Mouse (Mus musculus) MEL (cell line): ENCODE data around the gene Cyb561d1.

Experiments
- CTCF ChIP-seq, 3 experiments: IDR thresholded peaks in 2 of 3; conservative IDR thresholded peaks in 1 of 3; 2 replicates each; pipeline ENCODE4 v1.5.1; 2011 to 2012; ENCODE audit warnings: low read length in 3 of 3, low read depth in 2 of 3, mild to moderate bottlenecking in 2 of 3, improper control_type of control experiment in 1 of 3, inconsistent platforms in 1 of 3, mixed read lengths in 1 of 3, moderate library complexity in 1 of 3; ENCODE audit not compliant: control insufficient read depth in 1 of 3, insufficient read depth in 1 of 3, poor library complexity in 1 of 3, severe bottlenecking in 1 of 3
- E2F4 ChIP-seq: IDR thresholded peaks from 2 replicates; pipeline ENCODE4 v1.6.1; 2011; ENCODE audit warnings: low read depth, low read length, improper control_type of control experiment, borderline replicate concordance
- EP300 ChIP-seq, 2 experiments: IDR thresholded peaks; 2 replicates each; pipeline ENCODE4 v1.6.1; 2011; ENCODE audit warnings: improper control_type of control experiment in 2 of 2, low read length in 2 of 2, low read depth in 1 of 2, mild to moderate bottlenecking in 1 of 2
- GATA1 ChIP-seq: IDR thresholded peaks from 2 replicates; pipeline ENCODE4 v1.6.1; 2011; ENCODE audit warnings: low read depth, low read length, improper control_type of control experiment
- HCFC1 ChIP-seq: IDR thresholded peaks from 2 replicates; pipeline ENCODE4 v1.6.1; 2012; ENCODE audit warnings: low read depth, mild to moderate bottlenecking, inconsistent platforms, low read length, improper control_type of control experiment, moderate library complexity
- KAT2A ChIP-seq: conservative IDR thresholded peaks from 2 replicates; pipeline ENCODE4 v1.6.1; 2012; ENCODE audit warnings: low read depth, low read length, improper control_type of control experiment, inconsistent platforms
- MAFK ChIP-seq: IDR thresholded peaks from 2 replicates; pipeline ENCODE4 v1.6.1; 2011; ENCODE audit warnings: low read depth, mild to moderate bottlenecking, low read length, improper control_type of control experiment, borderline replicate concordance
- MAX ChIP-seq: IDR thresholded peaks from 2 replicates; pipeline ENCODE4 v1.6.1; 2011; ENCODE audit warnings: low read length, improper control_type of control experiment
- POLR2A ChIP-seq, 2 experiments: IDR thresholded peaks; 2 replicates each; pipeline ENCODE4 v1.6.1; 2011 to 2012; ENCODE audit warnings: low read length in 2 of 2, mild to moderate bottlenecking in 2 of 2, control low read depth in 1 of 2, improper control_type of control experiment in 1 of 2, low read depth in 1 of 2, moderate library complexity in 1 of 2; ENCODE audit not compliant: control insufficient read depth in 1 of 2, insufficient read depth in 1 of 2, poor library complexity in 1 of 2
- SIN3A ChIP-seq: IDR thresholded peaks from 2 replicates; pipeline ENCODE4 v1.6.1; 2012; ENCODE audit warnings: low read length, improper control_type of control experiment, inconsistent platforms
- USF2 ChIP-seq, 2 experiments: IDR thresholded peaks; 2 replicates each; pipeline ENCODE4 v1.6.1; 2011 to 2012; ENCODE audit warnings: improper control_type of control experiment in 2 of 2, low read length in 2 of 2, borderline replicate concordance in 1 of 2, inconsistent platforms in 1 of 2, low read depth in 1 of 2, mild to moderate bottlenecking in 1 of 2; ENCODE audit not compliant: insufficient read depth in 1 of 2

DNA sequence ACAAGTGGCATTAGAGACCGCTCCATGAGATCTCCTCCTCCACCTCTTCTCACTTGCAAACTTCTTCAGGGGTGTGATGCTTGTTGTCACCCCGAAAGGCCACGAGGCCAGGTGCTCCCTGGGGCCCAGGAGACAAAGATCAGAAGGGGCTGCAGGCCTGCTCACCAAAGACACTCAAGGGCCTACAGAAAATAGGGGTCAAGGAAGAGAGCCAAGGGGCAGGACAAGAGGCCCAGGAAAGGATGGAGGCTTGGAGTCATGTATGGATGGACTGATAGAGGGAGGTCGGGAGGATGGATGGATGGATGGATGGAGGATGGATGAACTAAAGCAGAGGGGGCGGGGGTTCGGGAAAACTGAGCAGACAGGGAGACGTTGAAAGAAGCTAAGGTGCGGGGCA, 8.5 kb upstream of the Cyb561d1 start:
- TF ChIP-seq POLR2A (IDR thresholded peaks at IDR 0.05; ENCODE audit: control insufficient read depth in 1 of 2, insufficient read depth in 1 of 2, low read depth in 1 of 2, low read length in 2 of 2, poor library complexity in 1 of 2) (no peak), HCFC1 (no peak), CTCF (IDR thresholded peaks at IDR 0.05 in 2 of 3, conservative IDR thresholded peaks at IDR 0.05 in 1 of 3; ENCODE audit: control insufficient read depth in 1 of 3, insufficient read depth in 1 of 3, low read depth in 2 of 3, low read length in 3 of 3, poor library complexity in 1 of 3, severe bottlenecking in 1 of 3) (no peak), KAT2A (no peak), GATA1 (no peak), MAX (no peak; the same call in 1 of the 2 replicates), MAFK (no peak), SIN3A (no peak), USF2 (IDR thresholded peaks at IDR 0.05; ENCODE audit: borderline replicate concordance in 1 of 2, insufficient read depth in 1 of 2, low read depth in 1 of 2, low read length in 2 of 2) (no peak), EP300 (IDR thresholded peaks at IDR 0.05; ENCODE audit: low read depth in 1 of 2, low read length in 2 of 2) (no peak), E2F4 (no peak)
